Mouse (Mus musculus) bone marrow, adult 2 months (tissue): Measurements from ENCODE around the gene Akap12.

Experiments used
- CTCF ChIP-seq: fragments of 200-500 bp; IDR thresholded peaks from 2 replicates; pipeline ENCODE4 v1.5.1; 2011; ENCODE audit warnings: low read length, control low read depth; ENCODE audit not compliant: control insufficient read depth, insufficient read depth
- POLR2A ChIP-seq: fragments of 200-500 bp; IDR thresholded peaks from 2 replicates; pipeline ENCODE4 v1.6.1; 2011; ENCODE audit warnings: low read depth, mild to moderate bottlenecking, control low read depth, low read length, borderline replicate concordance; ENCODE audit not compliant: control insufficient read depth

DNA sequence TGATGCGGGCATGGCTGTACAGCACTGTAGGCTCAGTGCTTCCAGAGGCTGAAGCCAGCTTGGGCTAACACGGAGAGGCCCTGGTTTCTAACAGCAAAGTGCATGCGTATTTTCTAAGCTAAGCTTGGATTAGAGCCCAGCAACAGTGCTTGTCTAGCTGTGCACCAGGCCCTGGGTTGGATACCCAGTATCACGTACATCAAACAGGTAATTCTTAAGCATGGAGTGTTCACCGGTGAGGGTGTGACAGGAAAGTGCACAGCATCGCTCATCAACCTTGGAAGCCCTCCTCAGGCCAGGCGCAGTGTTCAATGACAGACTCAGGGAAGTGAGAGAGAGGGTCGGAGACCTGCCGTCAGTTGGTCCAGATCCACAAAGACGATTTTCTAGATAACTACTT is 9.4 kb downstream of the Akap12 start:
- TF ChIP-seq POLR2A (no peak), CTCF (no peak)
